Mouse (Mus musculus) thymus, adult 2 months (tissue): ENCODE measurements around the gene Rab40c. TPM values are rescaled to one million over a fixed set of nuclear protein-coding genes. Genes with fewer than 3 reads are reported as not detected.
A peak's percentile ranks its signal among the peaks of the same experiment; 100 is the strongest.

Experiments
- DNase-seq: peaks from one replicate; pipeline ENCODE4 v3.0.0; 2021
- H3K27ac ChIP-seq: fragments of 200-500 bp; 2 replicates; pipeline ENCODE4 v1.5.1; 2012; ENCODE audit warnings: low read length, control low read depth; ENCODE audit not compliant: control insufficient read depth, insufficient read depth
- H3K27me3 ChIP-seq: fragments of 200-500 bp; 2 replicates; pipeline ENCODE4 v1.6.1; 2012; ENCODE audit warnings: mild to moderate bottlenecking, low read length, moderate library complexity, mixed read lengths; ENCODE audit not compliant: control insufficient read depth, insufficient read depth
- H3K36me3 ChIP-seq: fragments of 200-500 bp; 2 replicates; pipeline ENCODE4 v1.6.1; 2012; ENCODE audit warnings: mild to moderate bottlenecking, low read length, moderate library complexity; ENCODE audit not compliant: control insufficient read depth, insufficient read depth
- H3K4me1 ChIP-seq: fragments of 200-500 bp; replicated peaks from 2 replicates; pipeline ENCODE4 v1.6.1; 2012; ENCODE audit warnings: low read length; ENCODE audit not compliant: control insufficient read depth, insufficient read depth
- H3K4me3 ChIP-seq: fragments of 200-500 bp; 2 replicates; pipeline ENCODE4 v1.5.1; 2012; ENCODE audit warnings: mild to moderate bottlenecking, low read length, control low read depth, moderate library complexity; ENCODE audit not compliant: control insufficient read depth, insufficient read depth
- CTCF ChIP-seq: fragments of 200-500 bp; IDR thresholded peaks from 2 replicates; pipeline ENCODE4 v1.5.1; 2012; ENCODE audit warnings: mild to moderate bottlenecking, control low read depth, low read length, moderate library complexity, borderline replicate concordance; ENCODE audit not compliant: control insufficient read depth, poor library complexity, insufficient read depth; ENCODE audit errors: extremely low read depth
- POLR2A ChIP-seq: fragments of 200-500 bp; IDR thresholded peaks from 2 replicates; pipeline ENCODE4 v1.6.1; 2012; ENCODE audit warnings: mild to moderate bottlenecking, low read length, control low read depth, moderate library complexity; ENCODE audit not compliant: control insufficient read depth, poor library complexity, insufficient read depth; ENCODE audit errors: extremely low read depth
- WGBS: fragments of 180-500 bp; shearing (Covaris S2); methylation state at CpG from one replicate; pipeline ENCODE4 v1.1.7; 2018; 5-methylcytosine and 5-hydroxymethylcytosine counted together
- polyA plus RNA-seq: library from polyadenylated mRNA; depleted of rRNA; stranded (reverse); fragments of >200 nt; gene quantifications from 2 replicates; pipeline ENCODE4 v1.2.3, GENCODE M21; 2012; rRNA removed

The Rab40c gene
- polyA plus RNA-seq, result 43.5 and 57.6 TPM in 2 replicates

DNA sequence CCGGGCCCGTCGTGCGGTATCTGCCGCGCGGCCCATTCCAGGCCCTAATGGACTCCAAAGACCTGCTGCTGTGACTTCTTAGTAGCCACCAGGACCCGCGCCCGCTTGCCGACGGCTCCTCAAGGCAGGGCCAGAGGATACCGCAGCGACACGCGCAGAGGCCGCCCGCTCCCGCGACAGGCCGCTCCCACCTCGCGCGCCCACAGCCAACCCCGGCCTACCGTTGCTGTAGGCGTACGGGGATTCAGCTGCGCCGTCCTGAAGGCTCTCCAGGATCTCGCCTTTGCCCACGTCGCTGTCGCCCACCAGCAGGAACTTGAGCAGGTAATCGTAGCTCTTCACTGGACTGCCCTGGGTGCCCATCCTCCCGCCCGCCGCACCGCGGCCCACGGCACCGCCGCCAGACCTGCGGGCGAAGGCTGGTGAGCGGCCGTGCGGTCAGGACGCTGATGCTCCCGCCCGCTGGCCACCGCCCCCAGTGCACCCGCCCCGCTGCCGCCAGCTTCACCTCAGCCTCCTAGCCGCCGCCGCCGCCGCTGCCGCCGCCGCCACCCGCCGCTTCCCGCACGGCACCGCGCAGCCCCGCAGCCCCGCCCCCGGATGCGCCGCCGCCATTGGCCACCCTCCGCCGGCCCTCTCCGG is at the start of gene Rab40c:
Gene Rab40c (minus strand): TSS at position 584 of the 642 bp plus-strand sequence.
- no peak for TF ChIP-seq POLR2A
- TF ChIP-seq CTCF, result no peak
- WGBS, result under 1% methylated on average over 74 of the region's 78 CpGs
- no peak for DNase-seq
- Histone ChIP-seq H3K27ac (peak within 1 kb of the TSS; percentile 83), H3K4me1 (peaks cover 12% of the 10 kb centered on the region), H3K27me3 (no peaks in the 10 kb centered on the region), H3K36me3 (no peaks in the 10 kb centered on the region), H3K4me3 (peak within 1 kb of the TSS; percentile 95)

DNA sequence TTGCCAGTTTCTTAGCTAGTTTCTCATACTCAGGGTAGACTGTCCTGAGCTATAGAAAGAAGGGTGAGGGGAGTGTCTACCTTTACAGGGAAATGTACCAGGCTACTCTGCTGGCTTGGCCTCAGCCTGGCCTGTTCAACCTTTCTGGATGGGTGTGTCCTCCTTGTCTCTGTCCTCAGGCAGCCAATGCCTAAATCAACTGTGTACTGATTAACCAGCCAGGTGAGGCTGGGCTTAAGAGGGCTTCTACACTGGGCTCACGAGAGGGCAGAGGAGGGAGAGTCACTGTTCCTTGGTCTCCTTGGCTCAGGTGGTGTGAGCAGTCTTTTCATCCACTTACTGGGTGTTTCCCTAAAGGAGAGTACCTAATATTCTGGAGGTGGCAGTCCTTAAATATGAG is 48.6 kb upstream of the Rab40c start:
- WGBS, result 92% methylated on average over 1 of the region's 1 CpGs
- H3K27me3 ChIP-seq, result no peaks in the 10 kb centered on the region
- no peak overlapping the region for H3K4me3 ChIP-seq
- no peak for DNase-seq
- no peaks in the 10 kb centered on the region for H3K4me1 ChIP-seq
- H3K27ac ChIP-seq, result no peak overlapping the region
- no peaks in the 10 kb centered on the region for H3K36me3 ChIP-seq
- TF ChIP-seq CTCF (no peak), POLR2A (no peak)

DNA sequence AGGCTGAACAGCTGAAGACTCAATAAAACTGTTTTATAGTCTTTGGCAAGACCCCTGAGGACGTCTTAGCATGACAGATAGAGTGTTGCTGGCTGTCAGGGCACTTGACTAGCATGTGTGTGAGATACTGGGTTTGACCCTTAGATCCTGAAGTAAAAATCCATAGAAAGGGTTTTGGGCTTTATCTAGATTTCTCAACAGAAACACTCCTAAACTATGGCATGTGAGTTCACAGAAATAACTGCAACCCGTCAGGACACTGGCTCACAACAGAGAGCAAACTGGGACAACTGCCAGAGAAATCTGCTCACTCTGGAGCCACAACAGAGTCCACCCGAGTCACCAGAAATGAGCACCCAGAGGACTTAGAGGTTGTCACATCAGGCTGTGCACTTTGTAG is 48.1 kb upstream of the Rab40c start:
- 83% methylated on average over 3 of the region's 3 CpGs for WGBS
- TF ChIP-seq POLR2A, result no peak
- no peak for TF ChIP-seq CTCF
- no peak overlapping the region for H3K27ac ChIP-seq
- H3K4me1 ChIP-seq, result no peaks in the 10 kb centered on the region
- H3K4me3 ChIP-seq, result no peak overlapping the region
- no peaks in the 10 kb centered on the region for H3K36me3 ChIP-seq
- H3K27me3 ChIP-seq, result no peaks in the 10 kb centered on the region
- no peak for DNase-seq

GRCm38 (mm10) chr17:25964271-25964670 is 44.7 kb upstream of the Rab40c start:
- 95% methylated on average over 7 of the region's 7 CpGs for WGBS
- no peak for DNase-seq
- H3K27me3 ChIP-seq, result no peaks in the 10 kb centered on the region; the same call in 1 of the 2 replicates
- no peaks in the 10 kb centered on the region for H3K36me3 ChIP-seq
- TF ChIP-seq POLR2A (no peak), CTCF (no peak)
- no peak overlapping the region for H3K4me3 ChIP-seq
- H3K27ac ChIP-seq, result no peak overlapping the region
- no peaks in the 10 kb centered on the region for H3K4me1 ChIP-seq

DNA sequence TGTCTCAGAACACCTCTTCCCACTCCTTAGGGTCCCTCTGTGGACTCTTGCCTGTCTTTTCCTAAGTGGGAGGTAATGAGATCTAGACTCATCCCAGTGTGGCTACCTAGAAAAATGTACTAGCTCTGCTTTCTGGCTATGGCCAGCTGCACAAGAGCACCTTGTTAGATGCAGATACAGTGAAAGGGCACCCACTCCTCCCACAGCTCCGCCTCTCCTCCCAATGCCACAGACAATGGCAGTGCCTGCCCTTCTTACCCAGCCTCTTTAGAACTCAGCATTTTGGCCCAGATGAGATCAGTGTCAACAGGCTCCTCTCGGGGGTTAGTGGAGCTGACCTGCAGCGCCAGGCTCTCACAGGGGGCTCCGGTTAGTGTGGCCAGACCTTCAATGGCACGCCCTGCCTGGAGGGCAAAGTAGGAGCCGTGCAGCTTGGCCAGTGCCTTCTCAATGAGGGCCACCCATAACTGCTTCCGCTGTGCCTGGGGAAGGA is 42.9 kb upstream of the Rab40c start:
- WGBS, result 98% methylated on average over 7 of the region's 7 CpGs
- Histone ChIP-seq H3K27ac (no peak overlapping the region), H3K4me3 (no peak overlapping the region), H3K36me3 (no peaks in the 10 kb centered on the region), H3K4me1 (no peaks in the 10 kb centered on the region), H3K27me3 (no peaks in the 10 kb centered on the region; the same call in 1 of the 2 replicates)
- DNase-seq, result no peak
- TF ChIP-seq CTCF (no peak), POLR2A (no peak)

DNA sequence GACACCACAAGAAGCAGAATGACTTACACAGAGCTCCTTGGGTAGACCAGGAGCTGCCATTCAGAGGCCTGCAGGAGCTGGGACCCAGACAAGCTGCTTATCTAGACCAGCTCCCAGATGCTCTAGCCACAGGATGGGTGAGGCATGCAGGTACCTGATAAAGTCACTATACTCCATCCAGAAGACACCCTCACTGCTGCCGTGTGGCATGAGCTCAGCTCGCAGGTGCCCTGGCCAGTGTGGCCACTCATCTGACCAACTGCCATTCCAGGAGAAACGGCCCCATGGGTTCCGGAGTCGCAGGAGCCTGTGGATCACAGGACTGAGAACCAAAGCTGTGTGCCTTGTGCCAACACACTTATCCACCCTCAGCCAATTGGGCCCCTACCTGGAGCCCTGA is 42.0 kb upstream of the Rab40c start:
- Histone ChIP-seq H3K4me1 (no peaks in the 10 kb centered on the region), H3K27ac (no peak overlapping the region), H3K4me3 (no peak overlapping the region), H3K27me3 (no peaks in the 10 kb centered on the region; the same call in 1 of the 2 replicates), H3K36me3 (no peaks in the 10 kb centered on the region)
- 97% methylated on average over 5 of the region's 5 CpGs for WGBS
- TF ChIP-seq CTCF, result no peak
- no peak for TF ChIP-seq POLR2A
- no peak for DNase-seq

DNA sequence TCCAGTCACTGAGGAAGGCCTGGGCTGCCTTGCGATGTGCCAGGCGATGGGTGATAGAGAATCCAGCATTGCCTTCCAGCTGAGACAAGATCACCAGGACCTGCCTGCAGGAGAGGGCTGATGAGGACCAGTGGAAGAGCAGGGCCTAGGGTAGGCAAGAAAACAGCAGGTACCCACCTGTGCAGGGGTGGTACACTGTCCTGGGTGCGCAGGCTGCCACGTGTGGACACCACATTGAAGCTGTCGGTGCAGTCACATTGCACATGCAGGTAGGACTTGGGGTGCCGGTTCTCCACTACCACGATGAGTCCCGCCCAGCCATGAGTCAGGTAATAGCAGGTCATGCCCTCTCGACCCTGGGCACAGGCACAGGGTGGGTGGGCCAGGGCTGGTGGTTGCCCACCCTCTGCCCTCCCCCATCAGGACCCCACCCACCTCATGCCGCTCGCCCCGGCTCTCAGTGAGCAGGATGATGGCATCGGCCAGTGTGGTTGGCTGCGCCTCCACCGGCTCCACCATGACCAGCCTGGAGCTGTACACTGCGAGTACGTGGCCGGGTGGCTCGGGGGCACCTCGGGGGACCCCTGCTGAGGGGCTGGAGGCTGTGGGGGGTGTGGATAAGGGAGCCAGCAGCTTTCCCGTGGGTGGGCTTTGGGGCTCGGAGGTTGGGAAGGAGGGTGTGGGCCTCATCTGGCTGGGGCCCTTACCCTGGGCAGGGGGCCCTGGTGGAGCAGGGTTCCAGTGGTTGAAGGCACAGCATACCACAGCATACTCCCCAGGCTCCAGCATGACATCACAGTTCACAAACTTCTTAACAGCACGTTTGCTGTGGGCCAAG is 40.3 kb upstream of the Rab40c start:
- WGBS, result 96% methylated on average over 23 of the region's 23 CpGs
- H3K4me1 ChIP-seq, result no peaks in the 10 kb centered on the region
- no peaks in the 10 kb centered on the region; the same call in 1 of the 2 replicates for H3K27me3 ChIP-seq
- no peak overlapping the region for H3K27ac ChIP-seq
- no peak for TF ChIP-seq POLR2A
- no peak for TF ChIP-seq CTCF
- no peak for DNase-seq
- no peaks in the 10 kb centered on the region for H3K36me3 ChIP-seq
- no peak overlapping the region for H3K4me3 ChIP-seq
